Mouse (Mus musculus) cerebellum, adult 8-10 months (tissue): ENCODE data around the gene Recql5.
"Not testable (repeated sequence)": the region's sequence is repeated elsewhere in the genome, so short reads cannot be mapped to it uniquely, and the experiment has no call there.

Source experiments
- DNase-seq: peaks from one replicate; pipeline ENCODE4 v3.0.0; 2022

Gene Recql5

GRCm38 (mm10) chr11:115858354-115858753 lies 74.9 kb downstream of the Recql5 start, which contains the start of gene Myo15b:
Gene Myo15b (plus strand): TSS chr11:115858406.
- DNase-seq, result no peak

- DNase-seq, result no peak
These were observed 75.3 kb downstream of the Recql5 start for GRCm38 (mm10) chr11:115857936-115858335.

- not testable (repeated sequence) for DNase-seq
These were observed 76.1 kb downstream of the Recql5 start for GRCm38 (mm10) chr11:115857146-115857545.

GRCm38 (mm10) chr11:115854674-115855073 lies 78.6 kb downstream of the Recql5 start:
- DNase-seq, result no peak

GRCm38 (mm10) chr11:115845819-115846218 lies 87.5 kb downstream of the Recql5 start:
- DNase-seq, result no peak

GRCm38 (mm10) chr11:115844240-115844639 lies 89.0 kb downstream of the Recql5 start:
- no peak for DNase-seq

GRCm38 (mm10) chr11:115843891-115844239 lies 89.4 kb downstream of the Recql5 start:
- no peak for DNase-seq

- no peak for DNase-seq
These were observed 90.0 kb downstream of the Recql5 start for GRCm38 (mm10) chr11:115843141-115843890.
